Mouse (Mus musculus) spleen, adult 18-20 months (tissue): ENCODE results near the gene D10Wsu102e.
"Not testable (repeated sequence)": the region's sequence is repeated elsewhere in the genome, so short reads cannot be mapped to it uniquely, and the experiment has no call there.

Experiments used
- DNase-seq, 2 experiments: peaks; one replicate each; pipeline ENCODE4 v3.0.0; 2022; ENCODE audit warnings: mixed read lengths in 2 of 2

D10Wsu102e gene

DNA sequence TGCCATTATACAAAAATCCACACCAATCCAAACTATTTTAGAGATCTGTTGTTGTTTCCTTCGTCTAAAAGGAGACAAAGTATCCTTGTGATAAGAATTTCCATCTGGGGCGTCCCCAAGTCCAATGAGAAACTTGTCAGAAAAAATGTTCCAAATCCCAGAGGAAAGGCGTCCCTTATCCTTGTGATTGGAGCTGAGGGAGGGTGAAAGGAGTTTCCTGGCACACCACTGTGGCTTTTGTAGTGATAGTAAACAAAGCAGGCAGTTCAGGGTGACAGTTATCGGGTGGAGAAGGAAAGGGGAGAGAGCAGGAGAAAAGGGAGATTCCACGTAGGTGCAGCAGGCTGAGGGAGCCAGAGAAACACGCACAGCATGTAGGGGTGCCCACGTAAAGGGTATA, 12.5 kb upstream of the D10Wsu102e start:
- no peak for DNase-seq

DNA sequence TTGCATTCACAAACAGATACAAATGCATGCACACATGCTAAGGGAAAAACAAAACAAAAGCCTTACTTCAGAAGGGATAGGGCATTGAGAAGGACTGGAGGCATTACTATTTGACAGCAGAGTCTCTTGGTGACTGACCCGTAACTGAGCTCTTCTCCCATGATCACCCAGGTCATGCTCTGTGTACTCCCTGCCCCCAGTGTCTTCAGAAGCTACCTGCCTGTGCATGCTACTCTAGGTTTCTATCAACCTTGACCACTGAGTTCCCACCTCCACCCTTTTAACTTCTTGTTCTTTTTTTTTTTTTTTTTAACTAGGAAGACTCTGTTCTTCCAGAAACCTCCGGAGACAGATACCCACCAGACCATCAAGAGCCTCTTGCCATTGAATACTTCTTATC, 9.3 kb upstream of the D10Wsu102e start:
- no peak for DNase-seq

DNA sequence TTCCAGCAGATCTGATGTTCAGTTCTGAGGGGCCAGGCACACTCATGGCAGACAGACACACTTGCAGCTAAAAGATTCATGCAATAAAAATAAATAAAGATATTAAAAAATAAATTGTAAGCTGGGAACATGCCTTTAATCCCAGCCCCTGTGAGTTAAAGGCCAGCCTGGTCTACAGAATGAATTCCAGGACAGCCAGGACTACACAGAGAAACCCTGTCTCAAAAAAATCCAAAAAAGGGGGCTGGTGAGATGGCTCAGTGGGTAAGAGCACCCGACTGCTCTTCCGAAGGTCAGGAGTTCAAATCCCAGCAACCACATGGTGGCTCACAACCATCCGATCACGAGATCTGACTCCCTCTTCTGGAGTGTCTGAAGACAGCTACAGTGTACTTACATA, 8.2 kb upstream of the D10Wsu102e start:
- DNase-seq: not testable (repeated sequence)

DNA sequence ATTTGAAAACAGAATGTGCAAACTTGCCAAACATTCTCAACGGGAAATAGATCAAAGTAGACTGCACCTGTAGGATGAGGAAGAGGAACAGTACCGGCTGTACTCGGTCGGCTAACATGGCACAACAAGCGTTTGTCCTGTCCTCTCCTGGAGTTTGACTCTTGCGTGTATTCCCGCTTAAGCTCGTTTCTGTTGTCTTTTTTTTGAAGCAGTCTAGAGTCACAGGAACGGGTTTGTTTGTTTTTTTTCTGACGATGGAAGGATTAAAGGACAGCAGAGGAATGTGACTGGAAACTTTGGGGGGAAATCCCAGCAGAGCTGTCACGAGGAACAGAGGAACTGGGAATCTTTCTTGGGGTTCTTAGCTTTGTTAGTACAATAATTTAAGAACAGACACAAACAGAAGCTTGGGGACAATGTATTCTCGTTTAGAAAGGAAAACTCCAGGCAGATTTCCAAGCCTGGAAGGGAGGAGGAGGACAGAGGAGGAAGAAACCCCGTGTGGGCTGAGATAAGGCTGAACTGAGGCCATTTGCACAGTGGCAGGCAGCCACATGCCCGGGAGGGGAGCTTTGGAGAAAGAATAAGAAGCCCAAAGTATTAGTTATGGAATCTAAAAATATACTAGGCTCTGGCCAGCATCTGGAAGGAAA, 6.2 kb upstream of the D10Wsu102e start:
- no peak for DNase-seq

DNA sequence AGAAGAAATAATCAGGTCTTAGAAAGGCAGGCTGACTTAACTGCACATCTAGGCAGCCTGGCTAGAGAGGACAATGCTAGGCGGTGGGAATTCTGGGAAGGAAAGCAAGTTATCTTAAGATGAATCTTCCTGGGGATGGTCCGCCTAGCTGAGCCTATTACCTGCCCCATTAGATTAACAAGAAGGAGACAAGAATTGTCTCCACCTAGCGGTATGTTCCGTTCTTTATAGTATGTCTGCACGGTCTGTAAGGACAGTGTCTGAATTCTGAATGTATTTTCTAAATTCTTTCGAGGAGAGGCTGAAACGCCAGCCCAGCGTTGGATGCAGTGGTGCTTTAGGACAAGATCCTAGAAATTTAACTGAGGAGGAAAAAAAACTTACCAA, 5.7 kb upstream of the D10Wsu102e start:
- no peak for DNase-seq

DNA sequence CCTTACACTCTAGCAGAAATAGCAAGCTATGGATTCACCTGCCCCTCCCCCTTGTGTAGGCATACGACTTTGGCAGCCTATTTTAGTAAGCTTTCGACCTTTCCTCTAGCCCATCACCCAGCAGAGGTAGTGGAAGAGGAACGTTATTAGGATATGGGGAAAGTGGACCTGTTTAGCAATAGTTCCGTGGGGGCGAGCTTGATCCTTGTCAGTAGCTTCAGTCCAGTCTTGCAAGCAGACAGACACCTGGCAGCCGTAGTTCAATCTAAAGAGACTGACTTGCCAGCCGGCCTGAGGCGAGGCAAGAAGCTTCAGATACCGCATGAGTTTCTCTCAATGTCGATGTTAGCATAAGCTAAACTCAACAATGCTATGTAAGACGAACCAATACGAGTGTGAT, 3.6 kb upstream of the D10Wsu102e start:
- no peak for DNase-seq

DNA sequence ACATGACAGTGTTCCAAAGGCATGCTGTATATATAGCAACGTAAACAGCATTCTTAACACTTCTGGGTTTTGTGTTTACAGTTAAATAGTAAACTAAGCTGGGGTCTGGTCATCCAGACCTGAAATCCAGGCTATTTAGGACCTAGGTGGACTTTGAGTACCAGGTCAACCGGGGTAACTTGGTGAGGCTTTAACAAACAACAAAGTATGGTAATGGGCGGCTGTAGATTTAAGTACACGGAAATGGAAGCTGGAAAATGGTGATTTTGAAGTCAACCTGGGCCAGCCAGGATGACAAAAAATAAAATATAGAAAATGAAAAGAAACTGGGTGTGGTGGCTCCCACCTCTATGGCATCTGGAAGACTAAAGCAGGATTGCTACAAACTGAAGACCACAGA, 570 bp upstream of the D10Wsu102e start:
- no peak for DNase-seq

DNA sequence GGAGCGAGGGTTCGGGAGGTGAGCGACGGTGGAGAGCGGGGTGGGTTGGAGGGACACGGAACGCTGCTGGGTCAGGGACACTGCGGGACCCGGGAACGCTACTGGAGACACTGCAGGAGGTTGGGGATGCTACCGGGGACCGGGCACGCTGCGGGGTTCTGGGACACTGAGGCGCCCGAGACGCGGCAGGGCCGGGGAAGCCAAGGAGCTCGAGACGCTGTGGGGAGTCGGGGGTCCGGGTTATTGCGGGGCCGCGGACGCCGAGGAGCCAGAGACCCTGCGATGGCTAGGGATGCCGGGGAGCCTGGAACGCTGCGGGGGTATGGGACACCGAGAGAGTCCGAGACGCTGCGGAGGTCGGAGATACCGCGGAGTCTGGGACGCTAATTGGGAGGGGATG, 335 bp downstream of the D10Wsu102e start:
- DNase-seq: no peak

DNA sequence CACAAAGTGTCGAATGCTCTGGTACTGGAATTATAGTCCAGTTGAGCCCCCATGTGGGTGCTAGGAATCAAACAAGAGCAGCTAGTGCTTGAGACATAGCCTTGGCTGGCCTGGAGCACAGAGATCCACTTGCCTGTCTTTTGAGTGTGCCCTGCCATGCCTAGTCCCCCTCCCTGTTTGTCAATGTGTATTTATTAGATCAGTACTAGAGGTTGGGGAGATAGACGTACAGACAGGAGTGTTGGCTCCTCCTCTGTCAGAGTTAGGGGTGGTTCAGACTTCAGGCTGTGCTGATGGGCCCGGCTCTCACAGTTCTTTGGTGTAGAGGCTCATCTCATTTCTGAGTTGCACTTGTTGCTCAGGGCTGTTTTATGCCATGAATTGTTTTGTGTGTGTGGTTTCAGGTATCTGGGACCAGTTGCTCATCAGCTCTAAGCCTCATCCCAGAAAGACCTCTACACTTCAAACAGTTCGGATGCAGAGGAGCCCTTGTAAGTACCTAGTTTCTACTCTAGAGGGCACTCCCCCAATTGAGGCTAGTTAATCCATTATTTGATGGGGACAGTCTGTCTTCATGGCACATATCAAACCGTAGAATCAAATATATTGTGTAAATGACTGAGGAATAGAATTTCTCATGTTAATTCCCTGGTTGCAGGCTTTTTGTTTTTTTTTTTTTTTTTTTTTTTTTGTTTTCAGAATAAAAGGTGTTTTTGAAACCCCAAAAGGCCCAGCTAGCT, 1.8 kb downstream of the D10Wsu102e start:
- DNase-seq: peak in 1 of 2 experiments; percentile 21

DNA sequence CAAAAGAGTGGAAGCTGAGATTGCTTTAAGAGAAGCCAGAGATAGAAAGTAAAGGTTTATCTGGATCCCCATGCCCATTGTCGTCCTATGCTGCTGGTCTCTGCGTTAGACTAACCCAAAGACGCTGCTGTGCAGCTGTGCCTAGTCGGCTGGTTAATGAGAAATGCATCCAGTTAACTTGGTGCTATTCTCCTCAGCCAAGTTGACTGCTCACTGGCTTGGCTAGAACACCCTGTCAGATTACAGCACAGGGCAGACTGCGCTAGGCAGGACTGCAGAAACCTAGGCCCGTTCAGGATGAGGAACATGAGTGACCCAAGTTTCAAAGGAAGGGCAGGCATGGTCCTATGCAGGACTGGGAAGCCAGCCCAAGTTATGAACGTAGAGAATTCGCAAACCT, 3.4 kb downstream of the D10Wsu102e start:
- no peak for DNase-seq

DNA sequence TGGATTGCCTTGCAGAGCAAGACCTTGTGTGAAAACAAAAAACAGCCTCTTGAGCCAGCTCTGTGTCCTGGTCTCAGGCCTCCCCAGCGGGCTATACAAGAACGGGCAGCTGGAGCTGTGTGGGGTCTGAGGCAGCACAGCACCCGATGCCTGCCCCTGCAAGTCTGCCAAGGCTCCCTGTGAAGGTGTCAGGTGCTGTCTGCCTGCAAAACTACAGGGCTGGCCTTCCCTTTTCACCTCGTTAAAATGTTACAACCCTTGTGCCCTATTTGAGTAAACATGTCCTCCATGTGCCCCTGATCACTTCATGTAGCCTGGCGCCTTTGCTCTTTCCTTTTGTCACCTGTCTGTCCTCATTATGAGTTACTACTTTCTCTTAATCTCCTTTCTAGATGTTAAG, 8.9 kb downstream of the D10Wsu102e start:
- no peak for DNase-seq

DNA sequence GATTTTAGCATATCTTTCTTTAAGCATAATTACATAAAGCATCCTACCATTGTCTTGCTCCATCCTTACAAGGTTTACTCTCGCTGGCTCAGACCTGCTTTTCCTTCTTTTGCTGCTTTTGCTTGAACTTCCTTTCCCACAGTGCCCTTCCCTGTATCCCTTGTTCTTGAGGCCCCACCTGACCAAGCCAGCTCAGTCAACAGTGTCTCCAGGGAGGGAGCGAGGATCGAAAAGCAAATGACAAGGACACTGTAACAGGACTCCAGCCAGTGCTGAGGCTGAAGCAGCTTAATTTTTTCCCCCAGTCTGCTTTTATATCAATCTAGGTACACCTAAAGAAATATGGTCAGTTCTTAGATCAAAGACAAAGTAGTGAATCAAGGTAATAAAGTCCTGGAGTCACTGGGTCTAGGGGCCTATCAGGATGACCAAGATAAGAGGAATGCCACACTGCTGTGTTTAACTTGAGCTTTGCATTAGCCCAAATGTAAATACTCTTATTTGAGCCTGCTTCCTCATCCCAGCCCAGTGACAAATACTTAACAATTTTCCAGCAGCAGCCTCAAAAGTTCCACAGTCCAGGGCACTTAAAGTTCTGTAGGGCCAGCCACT, 14.1 kb downstream of the D10Wsu102e start:
- DNase-seq: no peak

DNA sequence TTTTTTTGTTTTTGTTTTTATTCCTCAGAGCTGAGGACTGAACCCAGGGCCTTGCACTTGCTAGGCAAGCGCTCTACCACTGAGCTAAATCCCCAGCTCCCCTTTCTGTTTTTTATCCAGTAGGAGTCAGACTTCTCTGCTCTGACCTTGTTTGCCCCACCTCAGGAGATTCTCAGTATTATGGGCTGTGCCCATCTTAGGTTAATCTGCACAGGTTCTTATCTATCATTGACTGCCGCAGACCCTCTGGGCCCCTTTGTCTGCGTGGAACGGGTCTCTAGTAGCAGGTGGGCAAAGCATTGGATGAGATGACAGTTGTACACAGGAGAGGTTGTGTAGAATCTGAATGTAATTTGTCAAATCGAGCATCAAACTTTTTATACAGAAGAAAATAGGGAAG, 15.4 kb downstream of the D10Wsu102e start:
- not testable (repeated sequence) for DNase-seq

DNA sequence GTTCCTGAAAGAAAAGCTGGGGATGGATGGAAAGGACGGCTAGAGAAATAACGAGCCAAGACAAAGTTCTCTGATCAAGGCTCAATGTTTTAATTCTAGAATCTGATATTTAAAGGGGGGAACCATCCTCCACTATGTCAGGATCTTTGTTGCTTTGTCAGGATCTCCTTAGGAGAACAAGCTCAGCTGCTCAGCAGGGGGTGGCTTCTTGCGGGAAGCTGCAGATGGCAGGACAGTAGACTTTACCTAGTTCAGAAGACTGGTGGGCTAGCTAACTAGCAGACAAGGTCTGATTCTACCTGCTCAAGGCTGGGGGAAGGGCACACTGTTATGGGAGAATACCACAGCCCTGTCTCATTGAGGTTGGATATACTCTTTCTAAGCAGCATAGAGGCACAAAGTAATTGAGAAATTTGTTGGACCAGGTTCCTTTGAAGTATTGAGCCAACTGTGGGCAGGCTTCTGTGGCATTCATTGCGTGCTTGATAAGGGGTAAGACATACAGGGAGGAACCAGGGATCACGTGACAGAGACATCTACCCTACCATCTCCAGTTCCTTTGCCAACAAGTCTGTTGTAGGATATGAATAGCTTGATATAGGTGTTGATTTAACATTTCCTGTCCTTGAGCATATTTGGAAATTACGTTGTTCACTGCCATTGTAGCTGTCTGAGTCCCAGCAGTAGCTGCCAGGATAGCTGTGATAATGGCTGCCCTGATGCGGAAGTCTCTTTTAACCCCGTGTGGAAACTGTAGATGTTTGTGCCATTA, 17.1 kb downstream of the D10Wsu102e start:
- no peak for DNase-seq

DNA sequence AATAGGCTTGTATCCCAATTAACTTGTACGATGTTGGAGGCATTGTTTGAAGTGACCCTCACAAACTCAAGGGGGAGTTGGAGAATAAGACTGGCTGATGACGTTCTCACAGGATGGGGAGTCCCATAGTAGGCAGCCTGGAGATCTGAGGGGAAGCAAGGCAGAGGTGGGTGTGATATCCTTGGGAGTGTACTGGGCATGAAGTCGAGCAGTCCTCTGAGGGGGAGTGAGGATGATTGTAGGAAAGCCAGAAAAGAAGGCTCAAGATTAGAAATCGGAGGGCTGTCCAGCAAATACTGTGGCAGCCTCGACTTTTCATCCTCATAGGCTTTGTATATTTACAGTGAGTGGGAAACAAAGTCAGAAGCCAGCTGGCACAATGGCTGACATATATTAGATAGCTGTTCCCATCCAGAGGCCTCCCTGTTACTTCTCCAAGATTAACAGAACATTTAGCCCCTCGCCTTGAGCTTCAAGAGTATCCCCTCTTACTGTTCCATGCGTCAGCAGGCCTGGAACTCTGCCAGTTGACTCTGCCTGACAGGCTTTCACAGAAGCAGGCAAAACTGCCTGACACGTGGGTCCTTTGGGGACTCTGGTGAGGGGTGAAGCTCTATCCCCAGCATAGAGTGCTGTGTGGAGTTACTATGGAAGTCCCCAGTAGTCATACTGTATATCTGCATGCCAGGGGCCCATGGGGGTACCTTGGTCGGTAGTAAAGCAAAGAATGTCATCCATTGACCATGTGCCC, 18.2 kb downstream of the D10Wsu102e start:
- DNase-seq: no peak

DNA sequence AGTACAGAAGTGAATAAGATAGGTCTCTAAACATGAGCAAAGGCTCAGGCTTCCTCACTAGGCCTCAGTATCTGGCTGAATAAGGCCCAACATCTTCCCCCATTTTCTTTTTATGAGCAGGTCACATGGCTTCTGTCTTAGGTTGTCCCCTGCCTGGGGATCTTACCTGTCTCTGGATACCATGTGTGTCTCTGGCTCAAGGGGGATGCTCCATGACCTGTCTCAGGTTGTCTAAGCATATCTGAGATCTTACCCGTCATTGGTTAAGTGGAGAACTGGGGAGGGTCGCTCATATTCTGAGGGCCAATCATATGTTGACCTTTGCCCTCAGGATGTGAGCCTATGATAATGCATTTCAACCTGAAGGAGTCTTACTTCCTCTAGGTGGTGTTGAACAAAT, 20.5 kb downstream of the D10Wsu102e start:
- DNase-seq: no peak

DNA sequence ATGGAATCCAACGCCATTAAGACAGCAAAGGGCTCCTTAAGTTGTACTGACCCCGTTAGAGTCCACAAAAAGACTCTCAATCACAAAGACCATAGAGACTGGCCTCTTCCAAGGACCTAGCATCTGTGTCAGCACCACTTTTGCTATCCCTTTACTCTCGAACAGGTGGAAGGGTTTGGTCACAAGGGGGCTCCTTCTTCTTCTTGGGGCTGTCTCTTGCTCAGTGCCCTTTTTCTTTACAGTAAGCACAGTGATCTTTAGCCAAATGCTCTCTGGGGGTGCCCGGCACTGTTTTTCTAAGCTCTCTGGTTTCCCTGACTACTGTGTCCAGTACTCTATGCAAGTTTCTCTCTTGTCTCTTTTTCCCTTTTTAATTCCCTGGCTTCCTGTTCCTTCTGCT, 22.5 kb downstream of the D10Wsu102e start:
- no peak for DNase-seq

DNA sequence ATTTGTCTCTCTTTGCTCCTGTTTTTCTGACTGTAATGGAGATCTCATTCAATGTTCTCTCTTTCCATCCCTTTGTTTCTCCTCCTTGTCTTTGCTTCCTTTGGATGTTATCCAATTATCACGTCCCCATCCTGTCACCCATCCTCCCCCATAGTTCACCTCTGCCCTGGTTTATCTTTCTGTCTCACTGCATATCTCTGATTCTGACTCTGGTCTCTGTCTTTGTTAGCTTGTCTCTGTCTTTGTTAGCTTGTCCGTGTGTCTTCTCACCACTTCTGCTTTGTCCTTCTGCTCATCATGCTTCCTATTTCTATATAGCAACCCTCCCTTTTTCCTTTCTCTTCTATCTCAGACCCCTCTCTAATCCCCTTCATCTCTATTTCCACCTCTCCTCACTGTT, 23.0 kb downstream of the D10Wsu102e start:
- no peak for DNase-seq

DNA sequence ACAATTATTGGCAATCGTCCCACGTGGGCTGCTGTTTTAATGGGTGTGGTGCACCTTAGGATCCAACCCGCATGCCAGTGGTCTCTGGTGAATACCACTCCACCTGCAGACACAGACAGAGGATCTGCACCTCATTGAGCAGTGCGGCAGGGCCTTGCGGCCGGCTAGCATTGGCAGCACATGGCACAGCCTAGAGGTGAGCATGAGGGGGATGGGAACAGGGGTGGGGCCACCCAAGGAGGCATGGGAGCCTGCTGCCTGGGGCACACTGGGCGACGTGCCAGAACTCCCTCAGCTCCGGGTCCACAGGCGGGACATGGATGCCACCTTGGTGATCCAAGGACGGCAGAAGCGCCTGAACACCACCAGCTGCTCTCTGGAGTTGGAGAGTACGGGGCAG, 23.8 kb downstream of the D10Wsu102e start:
- DNase-seq: no peak

DNA sequence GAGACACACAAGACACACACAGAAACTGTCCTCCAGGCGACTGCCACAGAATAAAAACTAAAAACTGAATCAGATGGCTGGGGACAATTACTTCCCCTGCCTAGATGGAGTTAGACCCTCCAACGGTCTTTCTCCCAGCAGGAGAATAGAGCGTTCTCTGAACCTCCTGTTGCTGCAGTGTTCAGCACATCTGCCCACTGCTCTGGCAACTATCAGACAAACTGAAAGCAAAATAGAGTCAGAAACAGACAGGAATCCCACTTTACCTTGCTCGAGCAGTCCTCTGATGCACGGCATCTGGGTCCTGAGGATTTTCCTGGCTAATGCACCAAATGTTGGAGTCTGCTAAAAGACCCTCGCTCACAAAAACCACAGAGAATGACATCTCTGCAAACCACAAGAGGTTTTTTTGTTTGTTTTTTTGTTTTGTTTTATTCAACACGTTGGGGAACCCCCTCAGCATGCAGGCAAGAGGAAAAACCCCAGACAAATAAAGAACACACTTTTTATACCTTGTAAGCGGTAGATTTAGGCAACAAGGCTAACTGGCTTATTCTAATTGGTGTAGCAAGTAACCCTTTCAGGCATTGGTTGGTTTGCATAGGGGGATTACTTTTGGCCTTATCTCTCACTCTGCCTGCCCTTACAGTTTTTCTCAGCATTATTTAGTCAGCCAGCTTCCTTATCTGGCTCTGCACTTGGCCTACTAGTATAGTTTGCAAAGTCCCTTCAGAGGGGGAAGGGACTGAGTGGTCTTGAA, 24.6 kb downstream of the D10Wsu102e start:
- no peak for DNase-seq

DNA sequence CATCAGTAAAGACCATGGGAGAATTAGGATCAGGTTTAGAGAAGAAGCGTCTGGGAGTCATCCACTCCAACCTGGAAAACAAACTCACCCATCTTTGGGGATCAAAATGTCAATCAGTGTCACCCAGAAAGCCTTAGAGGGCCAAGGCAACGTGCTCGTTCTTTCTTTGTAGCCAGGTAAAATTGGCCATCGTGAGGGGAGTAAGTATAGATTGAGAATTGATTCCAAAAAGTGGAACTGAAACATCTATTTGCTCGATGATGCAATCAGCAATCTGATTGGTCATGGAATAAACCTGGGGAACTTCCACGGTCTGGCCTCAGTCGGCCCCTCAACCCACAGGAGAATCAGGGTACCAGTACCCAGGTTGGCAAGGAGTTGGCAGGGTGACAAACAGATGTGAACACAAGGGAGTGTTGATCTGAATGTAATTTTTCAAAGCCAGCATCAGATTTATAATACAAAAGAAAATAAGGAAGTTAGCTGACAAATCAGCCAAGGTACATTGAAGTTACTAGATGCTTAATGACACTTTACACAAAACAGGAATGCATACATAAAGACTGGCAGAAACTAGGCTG, 25.4 kb downstream of the D10Wsu102e start:
- DNase-seq: no peak

DNA sequence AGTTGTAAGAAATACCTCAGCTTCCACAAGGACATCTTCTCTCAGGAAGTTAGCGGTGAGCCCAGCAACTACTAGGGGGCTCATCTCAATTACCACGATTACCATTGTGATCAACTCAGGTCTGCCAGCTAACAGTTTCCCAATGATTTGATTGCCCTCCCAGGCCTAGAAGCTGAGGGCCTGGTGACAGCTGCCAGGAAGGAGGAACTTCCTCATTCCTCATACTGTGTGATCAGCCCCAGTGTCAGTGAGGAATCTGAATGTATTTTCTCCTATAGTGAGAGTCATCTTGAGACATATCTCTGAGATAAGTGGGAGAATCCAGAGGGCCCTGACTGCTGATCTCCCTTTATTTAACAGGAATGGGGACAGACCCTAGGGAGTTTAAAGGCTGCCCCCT, 37.3 kb downstream of the D10Wsu102e start:
- no peak for DNase-seq
